Mouse (Mus musculus) stomach, postnatal 0 days (tissue): ENCODE measurements around the gene Castor2.

Experiments used
- CTCF ChIP-seq: IDR thresholded peaks from 2 replicates; pipeline ENCODE4 v1.5.1; 2016; ENCODE audit warnings: antibody characterized with exemption, low read depth, mild to moderate bottlenecking, moderate library complexity
- EP300 ChIP-seq: optimal IDR thresholded peaks from 2 replicates; pipeline ENCODE3; 2016; ENCODE audit warnings: antibody characterized with exemption

DNA sequence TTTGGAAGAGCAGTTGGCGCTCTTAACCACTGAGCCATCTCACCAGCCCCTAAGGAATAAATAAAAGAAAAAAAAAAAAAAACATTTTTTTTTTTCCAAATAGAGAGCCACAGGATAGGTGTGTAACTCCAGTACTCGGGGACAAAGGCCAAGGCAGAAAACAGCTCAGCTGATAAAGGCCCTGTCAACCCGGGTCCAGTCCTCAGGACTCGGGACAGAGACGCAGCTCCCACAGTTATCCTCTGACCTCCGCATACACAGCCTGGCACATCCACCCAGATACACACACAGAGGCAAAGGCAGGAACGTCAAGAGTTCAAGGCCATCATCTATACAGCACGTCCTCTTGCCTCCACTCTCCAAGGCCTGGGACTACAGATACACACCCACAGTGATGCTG, 70.7 kb downstream of the Castor2 start:
- TF ChIP-seq EP300 (no peak), CTCF (no peak)
